Mouse (Mus musculus): ENCODE measurements at regions not wholly inside any gene's neighbourhood (a gene's known extent, or its start where the extent isn't known, plus 50 kb on each side); places are given as distances from the start of the nearest gene placed in this dataset.
"Not testable (repeated sequence)": the region's sequence is repeated elsewhere in the genome, so short reads cannot be mapped to it uniquely, and the experiment has no call there.

- Histone ChIP-seq H3K9me3 (no peaks in the 10 kb centered on the region), H3K9ac (no peak overlapping the region), H3K4me1 (no peaks in the 10 kb centered on the region), H3K36me3 (no peaks in the 10 kb centered on the region), H3K27me3 (replicated peaks) (no peaks in the 10 kb centered on the region), H3K4me2 (no peak overlapping the region), H3K27ac (no peak overlapping the region), H3K4me3 (replicated peaks) (no peak overlapping the region)
- no peak for ATAC-seq (ENCODE audit: insufficient read depth, low FRiP score, low read depth)
Measured at GRCm38 (mm10) chr4:18620361-18620760, 984.9 kb upstream of the Gm12353 start.

- no peak overlapping the region for H3K4me2 ChIP-seq
- no peak overlapping the region for H3K9ac ChIP-seq
- no peaks in the 10 kb centered on the region for H3K4me1 ChIP-seq
- H3K36me3 ChIP-seq: no peaks in the 10 kb centered on the region
- H3K27me3 ChIP-seq (replicated peaks): no peaks in the 10 kb centered on the region
- no peak overlapping the region for H3K27ac ChIP-seq
- no peak overlapping the region for H3K4me3 ChIP-seq (replicated peaks)
- 98% methylated on average over 2 of the region's 2 CpGs for WGBS
- H3K9me3 ChIP-seq: no peaks in the 10 kb centered on the region
- ATAC-seq (ENCODE audit: insufficient read depth, low FRiP score, low read depth): no peak
Measured at GRCm38 (mm10) chr4:18639035-18639434, 966.2 kb upstream of the Gm12353 start.

GRCm38 (mm10) chr4:18649153-18649552, 956.1 kb upstream of the Gm12353 start:
- no peak for ATAC-seq (ENCODE audit: insufficient read depth, low FRiP score, low read depth)
- WGBS: 33% methylated on average over 1 of the region's 1 CpGs
- H3K4me1 ChIP-seq: no peaks in the 10 kb centered on the region

GRCm38 (mm10) chr4:18685891-18686544, 919.2 kb upstream of the Gm12353 start:
- WGBS: 61% methylated on average over 3 of the region's 3 CpGs
- Histone ChIP-seq H3K9me3 (no peaks in the 10 kb centered on the region), H3K27ac (no peak overlapping the region), H3K9ac (no peak overlapping the region), H3K27me3 (replicated peaks) (no peaks in the 10 kb centered on the region), H3K4me2 (no peak overlapping the region), H3K4me1 (no peaks in the 10 kb centered on the region), H3K4me3 (replicated peaks) (no peak overlapping the region), H3K36me3 (no peaks in the 10 kb centered on the region)
- ATAC-seq (ENCODE audit: insufficient read depth, low FRiP score, low read depth): no peak

More at GRCm38 (mm10) chr4:18649153-18649552, 956.1 kb upstream of the Gm12353 start:
- H3K9ac ChIP-seq: no peak overlapping the region
- no peak overlapping the region for H3K4me2 ChIP-seq
- H3K9me3 ChIP-seq: no peaks in the 10 kb centered on the region
- no peaks in the 10 kb centered on the region for H3K27me3 ChIP-seq (replicated peaks)
- no peaks in the 10 kb centered on the region for H3K36me3 ChIP-seq
- H3K27ac ChIP-seq: no peak overlapping the region
- H3K4me3 ChIP-seq (replicated peaks): no peak overlapping the region

GRCm38 (mm10) chr4:18694076-18694475, 911.2 kb upstream of the Gm12353 start:
- Histone ChIP-seq H3K27me3 (replicated peaks) (no peaks in the 10 kb centered on the region), H3K9me3 (no peaks in the 10 kb centered on the region), H3K27ac (no peak overlapping the region), H3K36me3 (no peaks in the 10 kb centered on the region), H3K4me2 (no peak overlapping the region), H3K9ac (no peak overlapping the region), H3K4me3 (replicated peaks) (no peak overlapping the region), H3K4me1 (no peaks in the 10 kb centered on the region)
- no peak for ATAC-seq (ENCODE audit: insufficient read depth, low FRiP score, low read depth)

GRCm38 (mm10) chr4:18696246-18696645, 909.0 kb upstream of the Gm12353 start:
- H3K9me3 ChIP-seq: no peaks in the 10 kb centered on the region
- WGBS: 49% methylated on average over 3 of the region's 3 CpGs
- H3K4me1 ChIP-seq: no peaks in the 10 kb centered on the region
- H3K27ac ChIP-seq: no peak overlapping the region
- no peaks in the 10 kb centered on the region for H3K36me3 ChIP-seq
- H3K4me2 ChIP-seq: no peak overlapping the region
- ATAC-seq (ENCODE audit: insufficient read depth, low FRiP score, low read depth): no peak
- no peak overlapping the region for H3K4me3 ChIP-seq (replicated peaks)
- H3K27me3 ChIP-seq (replicated peaks): no peaks in the 10 kb centered on the region
- H3K9ac ChIP-seq: no peak overlapping the region

GRCm38 (mm10) chr4:18744241-18744640, 861.0 kb upstream of the Gm12353 start:
- Histone ChIP-seq H3K27ac (no peak overlapping the region), H3K4me1 (no peaks in the 10 kb centered on the region), H3K4me2 (no peak overlapping the region), H3K27me3 (replicated peaks) (no peaks in the 10 kb centered on the region), H3K4me3 (replicated peaks) (no peak overlapping the region), H3K36me3 (no peaks in the 10 kb centered on the region), H3K9ac (no peak overlapping the region), H3K9me3 (no peaks in the 10 kb centered on the region)
- ATAC-seq (ENCODE audit: insufficient read depth, low FRiP score, low read depth): no peak
- 87% methylated on average over 3 of the region's 3 CpGs for WGBS

- no peaks in the 10 kb centered on the region for H3K27me3 ChIP-seq (replicated peaks)
- peak; percentile 77; the same call in 1 of the 2 replicates for ATAC-seq (ENCODE audit: insufficient read depth, low FRiP score, low read depth)
- H3K9me3 ChIP-seq: no peaks in the 10 kb centered on the region
- H3K27ac ChIP-seq: no peak overlapping the region
- no peak overlapping the region for H3K4me2 ChIP-seq
- no peaks in the 10 kb centered on the region for H3K36me3 ChIP-seq
- no peaks in the 10 kb centered on the region for H3K4me1 ChIP-seq
- no peak overlapping the region for H3K4me3 ChIP-seq (replicated peaks)
- no peak overlapping the region for H3K9ac ChIP-seq
Measured at GRCm38 (mm10) chr4:18788398-18788797, 816.9 kb upstream of the Gm12353 start.

GRCm38 (mm10) chr4:18795740-18796394, 809.4 kb upstream of the Gm12353 start:
- Histone ChIP-seq H3K36me3 (no peaks in the 10 kb centered on the region), H3K4me3 (replicated peaks) (no peak overlapping the region), H3K9ac (no peak overlapping the region), H3K27me3 (replicated peaks) (no peaks in the 10 kb centered on the region), H3K9me3 (no peaks in the 10 kb centered on the region), H3K27ac (no peak overlapping the region), H3K4me1 (no peaks in the 10 kb centered on the region), H3K4me2 (no peak overlapping the region)
- 38% methylated on average over 2 of the region's 2 CpGs for WGBS
- ATAC-seq (ENCODE audit: insufficient read depth, low FRiP score, low read depth): peak; percentile 75

GRCm38 (mm10) chr4:18796395-18796740, 808.9 kb upstream of the Gm12353 start:
- no peak overlapping the region; the same call in 1 of the 2 replicates for H3K27ac ChIP-seq

GRCm38 (mm10) chr4:18803109-18803508, 802.1 kb upstream of the Gm12353 start:
- not testable (repeated sequence) for H3K4me1 ChIP-seq; H3K27me3 ChIP-seq (replicated peaks); H3K4me3 ChIP-seq (replicated peaks); H3K9me3 ChIP-seq; H3K27ac ChIP-seq; H3K4me2 ChIP-seq; ATAC-seq (ENCODE audit: insufficient read depth, low FRiP score, low read depth); H3K9ac ChIP-seq; H3K36me3 ChIP-seq
- WGBS: 90% methylated on average over 5 of the region's 5 CpGs

More at GRCm38 (mm10) chr4:18796395-18796740, 808.9 kb upstream of the Gm12353 start:
- Histone ChIP-seq H3K9me3 (no peaks in the 10 kb centered on the region), H3K9ac (no peak overlapping the region), H3K27me3 (replicated peaks) (no peaks in the 10 kb centered on the region), H3K36me3 (no peaks in the 10 kb centered on the region), H3K4me3 (replicated peaks) (no peak overlapping the region), H3K4me2 (no peak overlapping the region), H3K4me1 (no peaks in the 10 kb centered on the region)
- 31% methylated on average over 2 of the region's 2 CpGs for WGBS
- no peak for ATAC-seq (ENCODE audit: insufficient read depth, low FRiP score, low read depth)

Measured in stomach, embryonic 15.5 days (tissue).